Mouse (Mus musculus) megakaryocyte, embryonic 14.5 days (primary cell): ENCODE data around the gene Insl5. TPM values are rescaled to one million over a fixed set of nuclear protein-coding genes. Genes with fewer than 3 reads are reported as not detected.

Experiments used
- H3K27me3 ChIP-seq: replicated peaks from 2 replicates; pipeline ENCODE3; 2012; ENCODE audit warnings: inconsistent platforms
- H3K36me3 ChIP-seq: replicated peaks from 2 replicates; pipeline ENCODE3; 2012; ENCODE audit warnings: low read length, inconsistent platforms, mixed read lengths
- H3K4me1 ChIP-seq: 2 replicates; pipeline ENCODE4 v1.6.1; 2012; ENCODE audit warnings: inconsistent platforms
- H3K4me3 ChIP-seq: replicated peaks from 2 replicates; pipeline ENCODE3; 2012; ENCODE audit warnings: moderate library complexity, mild to moderate bottlenecking, inconsistent platforms
- H3K9me3 ChIP-seq: 2 replicates; pipeline ENCODE4 v1.6.1; 2012; ENCODE audit warnings: inconsistent platforms
- FLI1 ChIP-seq: IDR thresholded peaks from 2 replicates; pipeline ENCODE4 v1.6.1; 2012; ENCODE audit warnings: low read length, inconsistent platforms, mixed read lengths
- GATA1 ChIP-seq: IDR thresholded peaks from 3 replicates; pipeline ENCODE4 v1.6.1; 2012; ENCODE audit warnings: mixed read lengths, low read length, inconsistent platforms, borderline replicate concordance
- polyA plus RNA-seq: library from polyadenylated mRNA; stranded (reverse); fragments of >175 nt; gene quantifications from 2 replicates; pipeline ENCODE4 v1.2.3, GENCODE M21; 2012; ENCODE audit warnings: low replicate concordance; ENCODE audit not compliant: insufficient read depth

The Insl5 gene
- polyA plus RNA-seq, 1 experiment, result not detected

- Histone ChIP-seq H3K4me1 (peaks cover 7% of the 10 kb centered on the region), H3K4me3 (peak within 1 kb of the TSS; percentile 78), H3K27me3 (peaks cover 13% of the 10 kb centered on the region), H3K9me3 (peaks cover 10% of the 10 kb centered on the region), H3K36me3 (no peaks in the 10 kb centered on the region)
- TF ChIP-seq FLI1 (no peak), GATA1 (no peak)
Observed at GRCm38 (mm10) chr4:102978440-102978839, 48.2 kb downstream of the Insl5 start, which contains the start of gene Tctex1d1. Tctex1d1 (plus strand) TSS chr4:102978606.

GRCm38 (mm10) chr4:102977778-102978321 lies 48.8 kb downstream of the Insl5 start:
- TF ChIP-seq FLI1 (no peak), GATA1 (no peak)
- peaks cover 10% of the 10 kb centered on the region for H3K9me3 ChIP-seq
- H3K36me3 ChIP-seq, result no peaks in the 10 kb centered on the region
- H3K4me1 ChIP-seq, result peaks cover 7% of the 10 kb centered on the region
- H3K27me3 ChIP-seq, result peaks cover 13% of the 10 kb centered on the region
- no peak overlapping the region for H3K4me3 ChIP-seq

- TF ChIP-seq GATA1 (no peak), FLI1 (no peak)
- peaks cover 8% of the 10 kb centered on the region for H3K9me3 ChIP-seq
- H3K36me3 ChIP-seq, result no peaks in the 10 kb centered on the region
- peaks cover 7% of the 10 kb centered on the region for H3K4me1 ChIP-seq
- H3K4me3 ChIP-seq, result no peak overlapping the region
- peaks cover 13% of the 10 kb centered on the region for H3K27me3 ChIP-seq
Observed at GRCm38 (mm10) chr4:102976290-102977275, 50.1 kb downstream of the Insl5 start.

- H3K4me1 ChIP-seq, result peaks cover 7% of the 10 kb centered on the region
- TF ChIP-seq GATA1 (no peak), FLI1 (no peak)
- H3K27me3 ChIP-seq, result peaks cover 13% of the 10 kb centered on the region
- H3K36me3 ChIP-seq, result no peaks in the 10 kb centered on the region
- H3K4me3 ChIP-seq, result no peak overlapping the region
- no peaks in the 10 kb centered on the region for H3K9me3 ChIP-seq
Observed at GRCm38 (mm10) chr4:102974172-102974571, 52.5 kb downstream of the Insl5 start.

- H3K4me3 ChIP-seq, result no peak overlapping the region
- no peaks in the 10 kb centered on the region for H3K36me3 ChIP-seq
- peaks cover 2% of the 10 kb centered on the region for H3K27me3 ChIP-seq
- no peaks in the 10 kb centered on the region for H3K9me3 ChIP-seq
- no peak for TF ChIP-seq FLI1
- no peak for TF ChIP-seq GATA1
- no peaks in the 10 kb centered on the region for H3K4me1 ChIP-seq
Observed at GRCm38 (mm10) chr4:102972071-102972470, 54.6 kb downstream of the Insl5 start.

- Histone ChIP-seq H3K4me1 (no peaks in the 10 kb centered on the region), H3K27me3 (no peaks in the 10 kb centered on the region), H3K36me3 (no peaks in the 10 kb centered on the region), H3K9me3 (no peaks in the 10 kb centered on the region), H3K4me3 (no peak overlapping the region)
- TF ChIP-seq FLI1, result no peak
- TF ChIP-seq GATA1, result no peak
Observed at GRCm38 (mm10) chr4:102971159-102971558, 55.5 kb downstream of the Insl5 start.

- Histone ChIP-seq H3K9me3 (no peaks in the 10 kb centered on the region), H3K4me3 (no peak overlapping the region), H3K27me3 (no peaks in the 10 kb centered on the region), H3K36me3 (no peaks in the 10 kb centered on the region), H3K4me1 (no peaks in the 10 kb centered on the region)
- no peak for TF ChIP-seq GATA1
Observed at GRCm38 (mm10) chr4:102969599-102969998, 57.0 kb downstream of the Insl5 start.

Other genes with a start within 250 kb of the Insl5 start
- not detected in 2 replicates for gene Tctex1d1, start 48.2 kb downstream of the Insl5 start, polyA plus RNA-seq
- gene Mier1, start 87.5 kb upstream of the Insl5 start, polyA plus RNA-seq, result 1.2 and 2.3 TPM in 2 replicates
- 0.43 and 0.47 TPM in 2 replicates for gene Wdr78, start 87.7 kb upstream of the Insl5 start, polyA plus RNA-seq
- 1.4 and 5.9 TPM in 2 replicates for gene Slc35d1, start 188.3 kb upstream of the Insl5 start, polyA plus RNA-seq